Mouse (Mus musculus): ENCODE data around the gene Mroh7. TPM values are rescaled to one million over a fixed set of nuclear protein-coding genes. Genes with fewer than 3 reads are reported as not detected.

The Mroh7 gene
- total RNA-seq, 2 experiments from 2014 or later = 4.7 to 5.4 TPM

DNA sequence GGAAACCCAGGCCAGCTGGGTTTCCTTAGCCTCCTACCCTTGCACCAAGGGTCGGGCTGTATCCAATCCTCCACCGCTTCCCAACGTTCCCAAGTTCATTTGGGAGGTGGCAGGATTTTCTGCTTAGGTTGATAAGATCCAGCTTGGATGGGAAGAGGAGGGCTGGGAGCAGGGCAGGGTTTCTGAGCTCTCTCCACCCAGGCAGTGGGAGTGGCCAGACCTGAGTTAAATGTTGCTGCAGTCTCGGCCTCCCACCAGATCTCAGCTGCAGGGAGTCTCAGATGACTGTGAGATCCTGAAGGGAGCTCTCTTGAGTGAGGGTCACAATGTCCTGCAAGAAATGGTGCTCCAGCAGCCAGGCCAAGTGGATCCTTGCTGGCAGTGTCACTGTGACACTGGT is 2.9 kb upstream of the Mroh7 start, which contains the start of gene Fam151a:
Gene Fam151a (plus strand): TSS at position 254 of the 400 bp plus-strand sequence.
- Histone ChIP-seq H3K27ac (no peak within 1 kb of the TSS), H3K4me3 (no peak within 1 kb of the TSS)
- TF ChIP-seq CTCF (conservative IDR thresholded peaks at IDR 0.05) = no peak
- DNase-seq (ENCODE audit: low spot score in 2 of 2) = no peak

DNA sequence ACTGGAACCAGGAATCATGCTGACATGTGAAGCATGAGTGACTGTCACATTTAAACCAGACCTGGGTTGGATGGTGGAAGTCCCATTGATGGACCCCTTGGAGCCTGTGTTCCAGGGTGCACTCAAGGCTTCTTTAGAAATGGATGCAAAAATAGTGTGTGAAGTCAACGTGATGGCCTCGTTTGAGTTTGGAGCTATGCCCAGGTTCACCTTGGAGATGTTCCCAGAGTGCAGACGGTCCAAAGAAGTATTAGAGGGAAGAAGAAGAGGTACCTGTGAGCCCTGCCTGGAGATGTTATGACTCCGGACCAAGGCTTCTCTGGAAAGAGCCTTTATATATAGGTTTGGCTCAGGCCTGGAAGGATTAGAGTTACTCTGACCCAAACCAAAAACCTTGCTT is 10.1 kb downstream of the Mroh7 start:
- DNase-seq (ENCODE audit: low spot score in 2 of 2) = no peak
- Histone ChIP-seq H3K4me3 (no peak overlapping the region), H3K27ac (no peak overlapping the region)
- TF ChIP-seq CTCF (conservative IDR thresholded peaks at IDR 0.05) = no peak

DNA sequence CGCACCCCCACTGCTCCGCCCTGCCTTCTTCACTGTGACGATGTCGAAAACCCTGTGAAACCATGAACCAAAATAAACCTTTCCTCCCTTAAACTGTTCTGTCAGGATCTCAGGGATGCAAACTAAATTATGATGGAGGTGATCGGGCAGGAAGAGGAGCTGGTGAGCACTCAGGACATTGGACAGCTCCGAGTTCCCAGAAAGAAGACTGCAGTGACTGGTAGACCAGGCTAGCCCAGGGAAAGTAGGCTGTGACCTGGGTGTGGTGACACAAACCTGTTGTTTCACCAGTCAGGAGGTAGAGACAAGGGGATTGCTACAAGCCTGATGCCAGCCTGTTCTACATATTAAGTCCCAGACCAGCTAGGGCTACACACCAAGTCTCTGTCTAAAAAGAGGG is 17.1 kb downstream of the Mroh7 start:
- DNase-seq (ENCODE audit: low spot score in 2 of 2) = no peak
- Histone ChIP-seq H3K4me3 (no peak overlapping the region), H3K27ac (no peak overlapping the region)
- TF ChIP-seq CTCF (conservative IDR thresholded peaks at IDR 0.05) = no peak

DNA sequence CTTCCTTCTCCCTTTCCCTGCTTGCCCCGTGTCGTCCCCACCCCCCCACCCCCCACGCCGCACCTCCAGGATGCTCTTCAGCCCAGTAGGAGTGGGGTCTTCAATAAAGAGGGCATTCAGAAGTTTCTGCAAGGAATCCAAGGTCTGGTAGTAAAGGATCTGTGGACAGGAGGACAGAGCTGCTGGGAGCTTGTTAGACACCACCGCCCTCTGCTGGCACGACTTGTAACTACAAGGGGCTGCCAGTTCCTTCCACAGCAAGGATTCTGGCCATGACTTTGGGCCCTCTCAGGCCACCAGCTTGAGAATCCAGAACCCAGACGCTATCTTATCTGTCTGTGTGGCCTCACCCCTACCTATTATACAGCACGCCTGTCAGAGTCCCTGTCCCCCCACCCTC is 22.3 kb downstream of the Mroh7 start:
- peak; percentile 55 to 93 for DNase-seq (ENCODE audit: low spot score in 2 of 2)
- H3K27ac ChIP-seq = peak overlapping the region; percentile 48; the same call in 1 of the 2 replicates
- H3K4me3 ChIP-seq = 0 out of 2 replicates have a peak overlapping the region, but pooled peaks have one; percentile 13
- TF ChIP-seq CTCF (conservative IDR thresholded peaks at IDR 0.05) = peak; percentile 91

DNA sequence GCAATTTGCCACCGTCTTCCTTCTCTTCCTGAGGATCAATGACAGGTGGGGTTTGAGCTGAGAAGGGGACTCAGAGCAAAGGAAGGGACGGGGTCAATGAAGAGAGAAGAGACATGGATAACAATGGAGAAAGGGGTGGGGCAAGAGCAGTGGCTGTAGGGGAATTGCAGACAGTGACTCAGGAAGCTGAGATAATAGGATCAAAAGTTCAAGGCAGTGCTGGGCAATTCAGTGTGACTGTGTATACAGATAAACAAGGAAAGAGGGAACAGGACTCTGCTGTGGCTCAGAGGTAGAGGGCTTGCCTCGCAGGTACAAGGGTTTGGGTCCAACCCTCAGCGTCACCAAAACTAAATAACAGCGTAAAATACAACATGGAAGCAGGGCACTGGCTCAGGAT is 22.8 kb downstream of the Mroh7 start:
- DNase-seq (ENCODE audit: low spot score in 2 of 2) = no peak
- H3K4me3 ChIP-seq = 0 out of 2 replicates have a peak overlapping the region, but pooled peaks have one; percentile 13
- TF ChIP-seq CTCF (conservative IDR thresholded peaks at IDR 0.05) = no peak
- H3K27ac ChIP-seq = peak overlapping the region; percentile 48; the same call in 1 of the 2 replicates

DNA sequence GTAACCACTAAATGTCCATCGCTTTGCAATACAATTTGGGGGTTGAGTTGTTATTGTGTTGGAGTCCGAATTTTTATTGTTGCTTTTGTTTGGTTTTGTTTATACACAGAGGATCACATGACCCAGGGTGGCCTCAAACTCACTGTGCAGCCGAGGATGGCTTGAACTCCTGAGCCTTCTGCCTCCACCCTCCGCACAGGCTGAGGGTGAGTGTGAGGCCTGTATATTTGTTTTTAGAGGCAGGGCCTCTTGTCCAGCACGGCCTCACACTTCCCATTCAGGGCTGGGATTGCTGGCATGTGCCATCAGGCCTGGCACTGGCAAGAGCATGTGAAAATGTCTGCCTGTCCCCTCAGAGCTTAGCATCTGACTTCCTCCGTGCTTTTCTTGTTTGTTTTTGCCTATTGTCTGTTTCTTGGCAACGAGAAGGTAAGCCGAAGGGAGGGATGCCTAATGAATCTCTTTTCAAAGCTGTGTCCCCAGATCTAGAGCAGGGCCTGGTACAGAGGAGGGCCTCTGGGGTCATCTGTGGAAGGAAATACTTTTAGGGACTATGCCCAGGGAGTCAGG is 25.5 kb downstream of the Mroh7 start:
- H3K27ac ChIP-seq = peak overlapping the region; percentile 87
- no peak overlapping the region for H3K4me3 ChIP-seq
- no peak for TF ChIP-seq CTCF (conservative IDR thresholded peaks at IDR 0.05)
- DNase-seq (ENCODE audit: low spot score in 2 of 2) = no peak

DNA sequence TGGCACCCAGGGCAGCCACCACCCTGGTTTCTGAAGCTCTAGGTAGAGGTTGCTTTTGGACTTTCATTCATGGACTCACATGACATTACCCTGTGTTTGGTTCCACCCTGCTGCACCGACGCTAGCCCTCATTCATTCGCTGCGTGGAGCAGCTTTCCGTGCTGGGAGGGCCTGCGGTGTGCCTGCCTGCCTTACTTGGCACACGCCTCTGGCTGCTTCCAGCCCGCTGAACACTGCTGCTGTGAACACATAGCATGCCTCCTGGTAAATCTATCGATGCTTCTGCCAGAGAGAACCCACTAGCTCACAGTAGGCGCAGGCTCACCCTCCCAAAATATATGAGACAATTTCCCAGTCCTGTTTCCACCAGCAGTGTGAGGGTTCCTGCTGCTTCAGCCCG is 26.3 kb downstream of the Mroh7 start:
- DNase-seq (ENCODE audit: low spot score in 2 of 2) = peak; percentile 56 to 64
- H3K27ac ChIP-seq = peak overlapping the region; percentile 87
- no peak for TF ChIP-seq CTCF (conservative IDR thresholded peaks at IDR 0.05)
- no peak overlapping the region for H3K4me3 ChIP-seq

DNA sequence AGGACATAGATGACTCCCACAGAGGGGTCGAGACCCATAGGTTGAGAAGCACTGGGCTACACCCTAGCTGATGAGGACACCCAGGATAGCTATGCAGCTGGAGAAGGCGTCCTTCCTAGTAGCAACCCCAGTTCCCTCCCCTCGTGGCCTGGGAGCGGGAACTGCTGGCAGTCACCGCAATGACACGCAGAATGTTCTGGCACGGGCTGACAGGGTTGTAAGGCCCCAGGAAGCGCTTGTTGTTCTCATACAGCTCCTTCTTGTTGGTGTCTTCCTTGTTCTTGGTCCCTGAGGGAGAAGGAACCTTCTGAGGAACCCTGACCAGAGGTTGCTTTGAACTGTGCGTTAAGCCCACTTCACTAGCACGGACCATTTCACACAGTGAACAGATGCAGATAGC is 26.8 kb downstream of the Mroh7 start:
- peak overlapping the region; percentile 87 for H3K27ac ChIP-seq
- no peak for DNase-seq (ENCODE audit: low spot score in 2 of 2)
- TF ChIP-seq CTCF (conservative IDR thresholded peaks at IDR 0.05) = no peak
- no peak overlapping the region for H3K4me3 ChIP-seq

DNA sequence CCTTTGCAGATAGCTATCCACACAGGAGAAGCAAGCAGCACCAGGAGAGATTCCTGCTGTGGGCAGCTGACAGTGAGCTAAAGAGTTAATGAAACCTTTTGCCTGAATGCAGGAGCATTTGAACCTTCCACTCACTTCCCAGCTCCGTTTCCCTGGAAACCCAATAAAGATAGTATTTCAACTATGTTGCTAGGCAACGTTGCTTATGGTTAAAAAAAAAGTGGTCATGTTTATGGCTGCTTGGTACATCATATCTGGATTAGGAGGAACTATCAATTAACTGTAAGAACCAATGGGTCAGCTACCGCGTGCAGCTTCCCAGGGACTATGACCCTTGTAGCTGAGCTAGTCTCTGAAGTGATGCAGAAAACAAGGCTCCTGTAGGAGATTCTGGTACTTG is 29.9 kb downstream of the Mroh7 start:
- Histone ChIP-seq H3K27ac (peak overlapping the region; percentile 83), H3K4me3 (no peak overlapping the region)
- peak in 1 of 2 experiments; percentile 49 for DNase-seq (ENCODE audit: low spot score in 2 of 2)
- no peak for TF ChIP-seq CTCF (conservative IDR thresholded peaks at IDR 0.05)

DNA sequence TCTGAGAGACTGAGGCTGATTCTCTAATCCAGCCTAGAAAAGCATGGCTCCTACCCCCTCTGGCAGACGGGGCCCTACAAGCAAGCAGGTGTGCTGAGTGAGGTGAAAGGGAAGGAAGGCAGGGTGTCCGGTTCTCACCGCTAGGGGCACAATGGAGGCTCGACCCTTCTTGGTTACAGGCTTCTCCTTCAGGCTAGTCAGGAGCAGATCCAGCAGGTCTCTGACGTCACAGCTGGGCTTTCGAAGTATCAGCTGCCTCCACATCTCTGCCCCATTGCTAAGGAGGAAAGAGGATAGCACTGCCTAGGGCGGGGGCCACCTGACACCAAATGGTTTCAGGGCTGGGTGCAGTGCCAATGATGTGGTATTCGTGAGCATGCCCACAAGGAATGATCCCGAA is 30.7 kb downstream of the Mroh7 start:
- TF ChIP-seq CTCF (conservative IDR thresholded peaks at IDR 0.05) = peak; percentile 62
- H3K27ac ChIP-seq = peak overlapping the region; percentile 83
- DNase-seq (ENCODE audit: low spot score in 2 of 2) = peak; percentile 31 to 39
- H3K4me3 ChIP-seq = no peak overlapping the region

DNA sequence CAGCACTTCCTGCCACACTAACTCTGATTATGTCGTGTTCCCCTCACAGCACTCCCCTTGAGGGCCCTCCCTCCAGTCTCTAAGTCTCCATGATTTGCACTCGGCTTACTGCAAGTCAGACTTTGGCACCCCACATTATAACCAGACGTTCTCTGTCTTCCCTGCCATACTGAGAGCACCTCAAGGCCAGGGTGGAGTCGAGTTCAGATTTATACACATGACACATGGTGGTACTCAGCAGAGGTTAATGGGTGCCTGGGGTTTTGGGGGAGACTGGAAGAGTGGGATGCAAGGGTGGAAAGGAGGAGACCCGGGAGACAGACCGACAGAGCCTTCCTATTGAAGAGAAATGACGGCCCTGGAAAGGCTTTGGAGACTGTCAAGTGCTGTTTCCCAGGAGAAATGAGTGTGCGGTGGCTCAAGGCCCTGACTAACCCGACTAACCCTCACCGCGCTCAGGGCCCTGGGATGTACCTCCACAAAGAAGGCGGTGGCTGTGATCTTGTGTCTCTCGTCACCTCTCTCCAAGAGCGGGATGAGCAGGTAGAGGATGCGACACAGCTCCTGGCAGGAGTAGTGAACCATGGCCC is 36.8 kb downstream of the Mroh7 start:
- TF ChIP-seq CTCF (conservative IDR thresholded peaks at IDR 0.05) = no peak
- Histone ChIP-seq H3K27ac (no peak overlapping the region), H3K4me3 (no peak overlapping the region)
- no peak for DNase-seq (ENCODE audit: low spot score in 2 of 2)

DNA sequence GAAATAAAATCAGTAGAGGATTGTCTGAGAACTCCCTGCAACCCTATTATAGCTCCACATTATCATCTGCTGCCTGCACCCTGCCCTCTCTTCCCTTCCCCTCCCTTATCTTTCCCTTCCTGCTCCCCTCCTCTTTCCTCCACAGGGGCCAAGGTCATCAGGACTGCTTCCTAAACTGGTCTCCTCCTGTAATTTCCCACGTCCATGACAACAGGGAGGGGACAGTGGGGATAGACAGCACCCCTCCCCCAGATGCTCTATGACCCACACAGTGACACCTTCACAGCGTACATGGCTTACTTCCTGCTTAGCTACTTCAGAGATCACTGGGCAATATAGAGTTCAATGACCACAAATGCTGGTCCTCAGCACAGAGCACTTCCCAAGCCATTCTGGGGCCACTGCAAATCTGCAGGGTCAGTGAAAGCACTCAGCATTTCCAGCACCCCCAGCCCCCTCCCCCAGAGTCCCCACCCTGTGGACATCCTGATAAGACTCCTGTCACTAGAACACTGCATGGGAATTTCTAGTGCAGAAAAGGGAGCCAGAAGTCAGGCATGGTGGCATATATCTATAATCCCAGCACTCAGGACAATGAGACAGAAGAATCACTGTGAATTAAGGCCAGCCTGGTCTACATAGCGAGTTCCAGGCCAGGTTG is 42.0 kb downstream of the Mroh7 start:
- Histone ChIP-seq H3K27ac (no peak overlapping the region), H3K4me3 (no peak overlapping the region)
- no peak for TF ChIP-seq CTCF (conservative IDR thresholded peaks at IDR 0.05)
- no peak for DNase-seq (ENCODE audit: low spot score in 2 of 2)

DNA sequence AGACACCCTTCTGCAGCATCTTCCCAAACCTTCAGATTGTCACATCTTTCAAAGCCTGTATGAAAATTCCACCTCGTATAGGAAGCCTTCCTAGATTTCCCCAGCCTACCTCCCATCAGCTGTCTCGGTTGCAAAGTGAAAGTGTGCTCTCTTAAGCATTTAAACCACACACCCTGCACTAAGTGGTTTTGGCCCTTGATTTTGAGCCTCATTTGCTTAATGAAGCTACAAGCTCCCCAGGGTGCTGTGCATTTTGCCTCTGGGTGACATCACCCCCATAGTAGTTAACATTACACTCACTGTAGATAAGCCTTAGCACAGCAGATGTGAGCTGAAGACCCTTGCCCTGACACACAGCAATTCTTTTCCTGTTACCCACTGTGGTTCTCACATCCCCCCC is 49.8 kb downstream of the Mroh7 start:
- TF ChIP-seq CTCF (conservative IDR thresholded peaks at IDR 0.05) = no peak
- DNase-seq (ENCODE audit: low spot score in 2 of 2) = no peak
- Histone ChIP-seq H3K4me3 (no peak overlapping the region), H3K27ac (no peak overlapping the region)

DNA sequence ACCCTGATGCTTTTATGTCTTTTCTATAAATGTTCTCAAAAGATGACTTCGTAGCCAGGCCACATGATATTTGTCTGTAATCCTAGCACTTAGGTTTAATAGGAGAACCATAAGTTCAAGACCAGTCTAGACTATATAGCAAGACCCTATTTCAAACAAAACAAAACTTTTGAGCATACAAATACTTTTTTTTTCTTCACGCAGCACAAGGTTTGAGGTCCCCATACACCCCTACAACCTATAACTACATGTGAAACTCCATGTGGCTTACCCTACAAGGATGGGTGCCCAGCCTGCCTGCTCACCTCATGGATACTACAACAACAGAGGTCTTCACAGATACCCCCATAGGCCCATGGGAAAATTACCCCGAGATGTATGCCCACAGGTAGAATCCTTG is 51.6 kb downstream of the Mroh7 start:
- no peak for TF ChIP-seq CTCF (conservative IDR thresholded peaks at IDR 0.05)
- DNase-seq (ENCODE audit: low spot score in 2 of 2) = no peak
- H3K4me3 ChIP-seq = peak overlapping the region; percentile 95
- no peak overlapping the region for H3K27ac ChIP-seq

All from layer of hippocampus, adult 2 months (tissue).